8 mouse cellular contexts compared by ENCODE assay signal in the genomic region with DNA sequence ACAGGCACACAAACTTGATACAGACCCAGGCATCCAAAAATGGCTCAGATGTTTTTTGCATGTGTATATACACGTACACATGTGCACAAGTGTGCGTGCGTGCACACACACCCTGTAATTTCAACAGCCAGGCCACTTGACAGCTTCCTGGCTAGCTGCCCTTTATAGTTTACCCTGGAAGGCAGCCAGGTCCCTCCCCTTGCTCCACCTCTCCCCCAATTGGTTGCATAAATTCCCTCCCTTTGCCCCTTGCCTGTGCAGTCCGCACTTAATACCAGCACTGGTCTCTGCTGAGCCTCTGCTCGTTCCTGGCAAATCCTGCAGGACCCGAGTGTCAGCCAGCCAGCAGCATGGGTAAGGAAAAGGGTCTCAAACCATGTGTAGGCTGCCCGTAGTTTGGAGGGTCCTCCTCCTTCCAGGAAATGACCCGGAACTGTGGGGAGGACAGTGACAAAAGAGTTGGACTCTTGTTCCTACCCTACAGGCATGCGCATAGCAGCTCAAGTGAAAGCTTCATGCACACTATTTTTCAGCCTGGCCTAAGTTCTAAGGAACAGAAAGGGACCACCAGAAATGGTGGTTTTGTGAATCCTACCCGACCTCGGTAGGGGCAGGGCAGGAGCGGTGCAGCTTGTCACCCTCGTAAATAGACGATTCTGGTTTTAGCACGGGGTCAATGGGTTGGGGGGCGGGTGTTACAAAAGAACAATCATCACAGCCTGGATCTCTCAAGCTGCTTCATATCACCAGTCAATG. TPM values are rescaled to one million over a fixed set of nuclear protein-coding genes. Genes with fewer than 3 reads are reported as not detected.
DNase-seq lines count a peak whose midpoint lies in the region; ATAC-seq and TF ChIP-seq lines count a peak whose summit lies in the region.

A gene (plus strand): TSS at position 248 of the 756 bp plus-strand sequence.

- H3K4me3 ChIP-seq in MEL (ENCODE audit: control insufficient read depth in 1 of 2, insufficient read depth in 1 of 2, low read depth in 2 of 2, low read length in 2 of 2): peak within 1 kb of the TSS; percentile 57 to 77
- H3K4me3 ChIP-seq in layer of hippocampus, adult 2 months: peak within 1 kb of the TSS; percentile 51
- peak within 1 kb of the TSS; percentile 31 for H3K4me3 ChIP-seq in neural tube, embryonic 13.5 days

- TF ChIP-seq EP300 in MEL (IDR thresholded peaks at IDR 0.05; ENCODE audit: low read depth in 1 of 2, low read length in 2 of 2): peak; percentile 58 to 61

- peak within 1 kb of the TSS; percentile 90 for H3K27ac ChIP-seq in MEL (ENCODE audit: control insufficient read depth, low read depth, low read length)
- peak within 1 kb of the TSS; percentile 74 for H3K27ac ChIP-seq in layer of hippocampus, adult 2 months
- peak within 1 kb of the TSS; percentile 39 for H3K27ac ChIP-seq in neural tube, embryonic 13.5 days (replicated peaks)

- peak; percentile 67; the same call in 1 of the 2 replicates for ATAC-seq in frontal cortex, adult (ENCODE audit: low TSS enrichment)
- peak; percentile 83 for ATAC-seq in neural tube, embryonic 13.5 days (ENCODE audit: low read depth)

- H3K9me3 ChIP-seq in MEL (replicated peaks; ENCODE audit: insufficient read depth, low read length): no peaks in the 10 kb centered on the region
- H3K9me3 ChIP-seq in neural tube, embryonic 13.5 days: no peaks in the 10 kb centered on the region

- TF ChIP-seq CTCF in MEL (IDR thresholded peaks at IDR 0.05 in 2 of 3, conservative IDR thresholded peaks at IDR 0.05 in 1 of 3; ENCODE audit: control insufficient read depth in 1 of 3, insufficient read depth in 1 of 3, low read depth in 2 of 3, low read length in 3 of 3, poor library complexity in 1 of 3, severe bottlenecking in 1 of 3): no peak
- no peak for TF ChIP-seq CTCF in layer of hippocampus, adult 2 months (conservative IDR thresholded peaks at IDR 0.05)

- H3K4me2 ChIP-seq in neural tube, embryonic 13.5 days: peak within 1 kb of the TSS; percentile 55

- DNase-seq in MEL (ENCODE audit: low read depth, low spot score): peak; percentile 97
- DNase-seq in cerebellum, postnatal 10 days: peak; percentile 78 to 80
- peak; percentile 89 to 95 for DNase-seq in heart, postnatal 36 days
- DNase-seq in layer of hippocampus, adult 2 months (ENCODE audit: low spot score in 2 of 2): peak; percentile 42 to 64
- peak; percentile 95 for DNase-seq in lung, adult 18-20 months
- peak; percentile 83 for DNase-seq in testis, postnatal 10 days (ENCODE audit: low spot score)

- H3K79me2 ChIP-seq in MEL (ENCODE audit: control insufficient read depth, insufficient read depth, low read length, poor library complexity): no peaks in the 10 kb centered on the region; the same call in 1 of the 2 replicates

- 18% methylated on average over 16 of the region's 16 CpGs for WGBS in neural tube, embryonic 13.5 days

- intact Hi-C loops in heart, postnatal 36 days (cut with DNase I): loop anchor here (5.0 kb wide), 1 partner anchor 241 kb away; a partner anchor contains a TSS

- no peak for TF ChIP-seq RAD21 in MEL (IDR thresholded peaks at IDR 0.05; ENCODE audit: low read depth, low read length)

- peak within 1 kb of the TSS; percentile 67 for H3K9ac ChIP-seq in MEL (ENCODE audit: control insufficient read depth, low read depth, low read length, poor library complexity, severe bottlenecking)
- peak within 1 kb of the TSS; percentile 60 for H3K9ac ChIP-seq in neural tube, embryonic 13.5 days

- peaks cover 0 to 12% of the 10 kb centered on the region in 2 experiments; a peak in 3 of 4 replicates for H3K36me3 ChIP-seq in MEL (ENCODE audit: control insufficient read depth in 1 of 2, insufficient read depth in 2 of 2, low read length in 2 of 2)
- no peaks in the 10 kb centered on the region for H3K36me3 ChIP-seq in neural tube, embryonic 13.5 days

- H3K27me3 ChIP-seq in MEL (ENCODE audit: control insufficient read depth in 1 of 2, insufficient read depth in 2 of 2, low read length in 2 of 2): no peaks in the 10 kb centered on the region
- no peaks in the 10 kb centered on the region for H3K27me3 ChIP-seq in neural tube, embryonic 13.5 days

- TF ChIP-seq POLR2A in MEL (IDR thresholded peaks at IDR 0.05; ENCODE audit: control insufficient read depth in 1 of 2, insufficient read depth in 1 of 2, low read depth in 1 of 2, low read length in 2 of 2, poor library complexity in 1 of 2): peak; percentile 96 to 99

- H3K4me1 ChIP-seq in MEL (ENCODE audit: control insufficient read depth in 1 of 2, insufficient read depth in 2 of 2, low read length in 2 of 2): peaks cover 12 to 34% of the 10 kb centered on the region in 2 experiments
- peaks cover 13% of the 10 kb centered on the region for H3K4me1 ChIP-seq in neural tube, embryonic 13.5 days (replicated peaks)

TF ChIP-seq in MEL, 35 proteins besides CTCF, POLR2A, EP300 and RAD21:
- TF ChIP-seq TBP (IDR thresholded peaks at IDR 0.05; ENCODE audit: low read depth, low read length): peak; percentile 95
- no peak for TF ChIP-seq ZC3H11A (IDR thresholded peaks at IDR 0.05; ENCODE audit: low read depth, low read length)
- TF ChIP-seq NELFE (IDR thresholded peaks at IDR 0.05; ENCODE audit: low read depth, low read length): peak; percentile 98
- peak; percentile 96 for TF ChIP-seq SIN3A (IDR thresholded peaks at IDR 0.05; ENCODE audit: low read length)
- peak; percentile 79 for TF ChIP-seq NRF1 (IDR thresholded peaks at IDR 0.05; ENCODE audit: insufficient read depth, low read depth, low read length, poor library complexity, severe bottlenecking)
- no peak for TF ChIP-seq CHD2 (IDR thresholded peaks at IDR 0.05; ENCODE audit: low read length)
- no peak; the same call in none of the 2 replicates for TF ChIP-seq TCF12 (IDR thresholded peaks at IDR 0.05; ENCODE audit: low read depth, low read length)
- TF ChIP-seq E2F4 (IDR thresholded peaks at IDR 0.05; ENCODE audit: borderline replicate concordance, low read depth, low read length): no peak
- no peak for TF ChIP-seq MEF2A (IDR thresholded peaks at IDR 0.05; ENCODE audit: extremely low read depth, insufficient replicate concordance, low read depth, low read length, poor library complexity, severe bottlenecking)
- TF ChIP-seq MYC (IDR thresholded peaks at IDR 0.05; ENCODE audit: low read depth, low read length): peak; percentile 95
- TF ChIP-seq MXI1 (IDR thresholded peaks at IDR 0.05; ENCODE audit: low read depth, low read length): peak; percentile 98
- peak; percentile 99 for TF ChIP-seq ZMIZ1 (IDR thresholded peaks at IDR 0.05; ENCODE audit: low read depth, low read length)
- TF ChIP-seq ZKSCAN1 (IDR thresholded peaks at IDR 0.05; ENCODE audit: low read depth, low read length): no peak
- no peak for TF ChIP-seq GATA1 (IDR thresholded peaks at IDR 0.05; ENCODE audit: low read depth, low read length)
- TF ChIP-seq UBTF (IDR thresholded peaks at IDR 0.05; ENCODE audit: borderline replicate concordance, insufficient read depth, low read depth, low read length): 0 out of 2 replicates have a peak, but pooled peaks have one; percentile 62
- no peak; the same call in 1 of the 2 replicates for TF ChIP-seq RCOR1 (IDR thresholded peaks at IDR 0.05; ENCODE audit: low read depth, low read length)
- TF ChIP-seq MAFK (IDR thresholded peaks at IDR 0.05; ENCODE audit: borderline replicate concordance, low read depth, low read length): no peak
- peak; percentile 97 for TF ChIP-seq POLR2AphosphoS2 (IDR thresholded peaks at IDR 0.05; ENCODE audit: low read length)
- no peak for TF ChIP-seq GABPA (IDR thresholded peaks at IDR 0.05; ENCODE audit: low read depth, low read length)
- peak; percentile 91 for TF ChIP-seq ETS1 (IDR thresholded peaks at IDR 0.05; ENCODE audit: low read depth, low read length)
- TF ChIP-seq MAZ (IDR thresholded peaks at IDR 0.05; ENCODE audit: low read depth, low read length): peak; percentile 57; the same call in 1 of the 2 replicates
- TF ChIP-seq ELF1 (IDR thresholded peaks at IDR 0.05; ENCODE audit: low read depth, low read length): peak; percentile 48; the same call in 1 of the 2 replicates
- no peak for TF ChIP-seq MYB (IDR thresholded peaks at IDR 0.05; ENCODE audit: low read depth, low read length)
- TF ChIP-seq HCFC1 (IDR thresholded peaks at IDR 0.05; ENCODE audit: low read depth, low read length): peak; percentile 61
- no peak for TF ChIP-seq CHD1 (IDR thresholded peaks at IDR 0.05; ENCODE audit: low read depth, low read length)
- no peak for TF ChIP-seq SMC3 (IDR thresholded peaks at IDR 0.05; ENCODE audit: low read depth, low read length)
- TF ChIP-seq ZNF384 (IDR thresholded peaks at IDR 0.05; ENCODE audit: low read depth, low read length): peak; percentile 35; the same call in 1 of the 2 replicates
- TF ChIP-seq POLR2AphosphoS5 (IDR thresholded peaks at IDR 0.05; ENCODE audit: borderline replicate concordance, low read depth, low read length): peak; percentile 93
- no peak for TF ChIP-seq TAL1 (IDR thresholded peaks at IDR 0.05; ENCODE audit: low read length)
- peak; percentile 96 for TF ChIP-seq MAX (IDR thresholded peaks at IDR 0.05; ENCODE audit: low read length)
- peak; percentile 87; the same call in 1 of the 2 replicates for TF ChIP-seq BHLHE40 (IDR thresholded peaks at IDR 0.05; ENCODE audit: borderline replicate concordance, low read depth, low read length)

RNA-seq across cellular contexts. Expression of the gene that starts here (rescaled TPM):
- 109 and 179 TPM in 2 replicates for total RNA-seq in MEL (2012; rRNA removed)
- polyA plus RNA-seq in MEL (2012; ENCODE audit: insufficient read depth in 1 of 2, insufficient read length in 2 of 2, low read depth in 1 of 2, low replicate concordance in 2 of 2, missing spikeins in 1 of 2): 100 to 1,000 TPM in 1 of 2 experiments, not detected in 1; 365 TPM
- total RNA-seq in heart, postnatal 36 days (2021): 100 to 1,000 TPM; 110 to 122 TPM
- total RNA-seq in layer of hippocampus, adult 2 months (2021): 10 to 100 TPM; 10.3 to 10.5 TPM
- polyA plus RNA-seq in neural tube, embryonic 13.5 days (2015; fragmentation: Nextera tagmentation; extraction: Ambion mirVana): 13.0 and 13.4 TPM in 2 replicates

Comparison
In these comparisons a context has a peak if more than half of its experiments do, and no peak if none do; other contexts are left out.
1. Peak in every context shown above with its lines: DNase-seq, ATAC-seq, H3K4me3 ChIP-seq and H3K27ac ChIP-seq.
2. H3K27ac ChIP-seq: peak in every context shown above with its lines; median percentile 90 in MEL; 74 in layer of hippocampus, adult 2 months; 39 in neural tube, embryonic 13.5 days.